Mouse (Mus musculus): ENCODE results near the gene Fstl1.

DNA sequence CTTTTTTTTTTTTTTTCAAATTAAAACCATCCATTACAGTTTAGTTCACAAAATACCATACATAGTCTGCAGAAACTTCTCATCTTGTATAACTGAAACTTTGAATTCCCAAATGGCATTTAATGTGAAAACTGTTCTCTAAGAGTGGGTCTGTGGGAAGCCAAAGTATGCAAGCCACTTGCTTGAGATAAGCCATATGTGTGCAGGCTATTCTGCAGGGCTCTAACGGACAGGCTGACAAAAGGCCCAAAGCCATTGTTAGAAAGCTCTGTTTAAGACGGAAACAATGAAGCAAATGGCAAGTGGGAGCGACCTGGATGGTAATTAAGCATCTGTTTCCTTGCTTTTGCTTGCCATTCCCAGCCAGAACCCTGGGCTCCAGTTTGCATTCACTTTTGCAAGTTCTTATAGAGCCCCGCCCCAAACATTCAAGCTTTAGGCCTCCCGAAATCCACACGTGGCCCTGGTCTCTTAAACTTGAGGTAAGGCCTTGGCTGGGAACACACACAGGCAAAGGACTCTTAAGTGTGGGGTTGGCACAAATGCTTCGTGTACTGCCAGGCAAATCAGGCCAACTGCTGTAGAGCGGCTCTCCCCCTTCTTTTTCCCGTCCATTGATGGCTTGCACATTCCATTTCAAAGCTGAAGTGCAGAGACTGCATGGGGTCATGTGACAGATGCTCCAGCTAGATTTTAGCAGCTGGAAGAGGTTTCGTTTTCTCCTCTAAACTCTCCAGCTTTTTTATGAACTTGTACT, 32.4 kb downstream of the Fstl1 start:
- no peak for TF ChIP-seq CTCF (IDR thresholded peaks at IDR 0.05; ENCODE audit: low read depth, low read length)
- TF ChIP-seq POLR2A (IDR thresholded peaks at IDR 0.05; ENCODE audit: borderline replicate concordance, low read depth, low read length): no peak

All from bone marrow macrophage, adult 2 months (primary cell).